Mouse (Mus musculus) macrophage (primary cell): Measurements from ENCODE around the gene Lrrc7. TPM values are rescaled to one million over a fixed set of nuclear protein-coding genes. Genes with fewer than 3 reads are reported as not detected.

Experiments used
- H3K27ac ChIP-seq: fragments of 350-480 bp; formaldehyde crosslinking; 2 replicates; pipeline ENCODE4 v1.9.0; 2021
- H3K36me3 ChIP-seq: fragments of 350-480 bp; formaldehyde crosslinking; 2 replicates; pipeline ENCODE4 v1.9.0; 2021; ENCODE audit errors: inconsistent target
- H3K4me3 ChIP-seq: fragments of 350-480 bp; formaldehyde crosslinking; 2 replicates; pipeline ENCODE4 v1.9.0; 2021; ENCODE audit errors: inconsistent target
- H3K79me2 ChIP-seq: fragments of 350-480 bp; formaldehyde crosslinking; 2 replicates; pipeline ENCODE4 v1.9.0; 2021; ENCODE audit errors: inconsistent target
- WGBS: methylation state at CpG from one replicate; pipeline ENCODE4 v1.1.7; 2026; ENCODE audit warnings: inconsistent platforms; ENCODE audit not compliant: missing documents; 5-methylcytosine and 5-hydroxymethylcytosine counted together
- polyA plus RNA-seq: library from polyadenylated mRNA; stranded (reverse); fragments of 250-400 nt; gene quantifications from 3 replicates; pipeline ENCODE4 v1.2.4, GENCODE M21; 2018; ENCODE audit warnings: inconsistent platforms

Gene Lrrc7
- polyA plus RNA-seq, 1 experiment from 2014 or later = not detected

- Histone ChIP-seq H3K4me3 (no peak overlapping the region), H3K27ac (no peak overlapping the region), H3K36me3 (no peaks in the 10 kb centered on the region), H3K79me2 (no peaks in the 10 kb centered on the region)
- WGBS = 83% methylated on average over 3 of the region's 4 CpGs
Observed at GRCm38 (mm10) chr3:158093919-158094318, 468.1 kb downstream of the Lrrc7 start.

- H3K79me2 ChIP-seq = no peaks in the 10 kb centered on the region
- no peak overlapping the region for H3K27ac ChIP-seq
- H3K36me3 ChIP-seq = no peaks in the 10 kb centered on the region
- WGBS = 90% methylated on average over 3 of the region's 3 CpGs
- H3K4me3 ChIP-seq = no peak overlapping the region
Observed at GRCm38 (mm10) chr3:158091601-158092000, 470.4 kb downstream of the Lrrc7 start.

GRCm38 (mm10) chr3:158077828-158078227, 484.2 kb downstream of the Lrrc7 start:
- 84% methylated on average over 5 of the region's 5 CpGs for WGBS
- Histone ChIP-seq H3K36me3 (no peaks in the 10 kb centered on the region), H3K27ac (no peak overlapping the region), H3K4me3 (no peak overlapping the region), H3K79me2 (no peaks in the 10 kb centered on the region)

GRCm38 (mm10) chr3:158077380-158077772, 484.6 kb downstream of the Lrrc7 start:
- 0% methylated on average over 1 of the region's 1 CpGs for WGBS

GRCm38 (mm10) chr3:158076685-158077379, 485.2 kb downstream of the Lrrc7 start:
- Histone ChIP-seq H3K4me3 (no peak overlapping the region), H3K27ac (no peak overlapping the region), H3K36me3 (no peaks in the 10 kb centered on the region), H3K79me2 (no peaks in the 10 kb centered on the region)
- WGBS = 48% methylated on average over 4 of the region's 4 CpGs

More at GRCm38 (mm10) chr3:158077380-158077772, 484.6 kb downstream of the Lrrc7 start:
- H3K4me3 ChIP-seq = no peak overlapping the region
- no peaks in the 10 kb centered on the region for H3K36me3 ChIP-seq
- no peaks in the 10 kb centered on the region for H3K79me2 ChIP-seq
- H3K27ac ChIP-seq = no peak overlapping the region

GRCm38 (mm10) chr3:158075004-158075403, 487.0 kb downstream of the Lrrc7 start:
- Histone ChIP-seq H3K4me3 (no peak overlapping the region), H3K79me2 (no peaks in the 10 kb centered on the region), H3K36me3 (no peaks in the 10 kb centered on the region), H3K27ac (no peak overlapping the region)
- 93% methylated on average over 2 of the region's 2 CpGs for WGBS

- WGBS = 98% methylated on average over 9 of the region's 9 CpGs
- no peak overlapping the region for H3K27ac ChIP-seq
- H3K4me3 ChIP-seq = no peak overlapping the region
- no peaks in the 10 kb centered on the region for H3K79me2 ChIP-seq
- H3K36me3 ChIP-seq = no peaks in the 10 kb centered on the region; the same call in 1 of the 2 replicates
Observed at GRCm38 (mm10) chr3:158068613-158069263, 493.3 kb downstream of the Lrrc7 start.

- Histone ChIP-seq H3K79me2 (no peaks in the 10 kb centered on the region), H3K27ac (no peak overlapping the region), H3K4me3 (no peak overlapping the region), H3K36me3 (no peaks in the 10 kb centered on the region; the same call in 1 of the 2 replicates)
- 98% methylated on average over 7 of the region's 7 CpGs for WGBS
Observed at GRCm38 (mm10) chr3:158067916-158068315, 494.1 kb downstream of the Lrrc7 start.

- Histone ChIP-seq H3K4me3 (no peak overlapping the region), H3K27ac (no peak overlapping the region), H3K79me2 (no peaks in the 10 kb centered on the region), H3K36me3 (no peaks in the 10 kb centered on the region; the same call in 1 of the 2 replicates)
- WGBS = 100% methylated on average over 2 of the region's 2 CpGs
Observed at GRCm38 (mm10) chr3:158065256-158065655, 496.8 kb downstream of the Lrrc7 start.

- H3K36me3 ChIP-seq = peaks cover 11% of the 10 kb centered on the region; the same call in 1 of the 2 replicates
- peak overlapping the region; percentile 61 for H3K27ac ChIP-seq
- no peak overlapping the region for H3K4me3 ChIP-seq
- WGBS = 63% methylated on average over 5 of the region's 5 CpGs
- H3K79me2 ChIP-seq = no peaks in the 10 kb centered on the region
Observed at GRCm38 (mm10) chr3:158061811-158062523, 500.1 kb downstream of the Lrrc7 start.

GRCm38 (mm10) chr3:158060621-158061291, 501.3 kb downstream of the Lrrc7 start:
- WGBS = 88% methylated on average over 2 of the region's 2 CpGs
- Histone ChIP-seq H3K4me3 (no peak overlapping the region), H3K36me3 (peaks cover 21% of the 10 kb centered on the region; the same call in 1 of the 2 replicates), H3K79me2 (no peaks in the 10 kb centered on the region), H3K27ac (peak overlapping the region; percentile 61)

GRCm38 (mm10) chr3:158049508-158049907, 512.5 kb downstream of the Lrrc7 start:
- H3K27ac ChIP-seq = no peak overlapping the region
- no peak overlapping the region for H3K4me3 ChIP-seq
- no peaks in the 10 kb centered on the region for H3K79me2 ChIP-seq
- H3K36me3 ChIP-seq = no peaks in the 10 kb centered on the region
- 100% methylated on average over 2 of the region's 2 CpGs for WGBS

GRCm38 (mm10) chr3:158040755-158041154, 521.3 kb downstream of the Lrrc7 start:
- H3K36me3 ChIP-seq = no peaks in the 10 kb centered on the region
- WGBS = 96% methylated on average over 2 of the region's 2 CpGs
- H3K27ac ChIP-seq = no peak overlapping the region
- peaks cover 77% of the 10 kb centered on the region for H3K79me2 ChIP-seq
- no peak overlapping the region for H3K4me3 ChIP-seq

- WGBS = 83% methylated on average over 3 of the region's 3 CpGs
- H3K4me3 ChIP-seq = no peak overlapping the region
- H3K36me3 ChIP-seq = no peaks in the 10 kb centered on the region
- no peak overlapping the region for H3K27ac ChIP-seq
- peaks cover 100% of the 10 kb centered on the region for H3K79me2 ChIP-seq
Observed at GRCm38 (mm10) chr3:158038106-158038505, 523.9 kb downstream of the Lrrc7 start.
